Mouse (Mus musculus) megakaryocyte, embryonic 14.5 days (primary cell): ENCODE results near the gene Lbx1.

Experiments used
- FLI1 ChIP-seq: IDR thresholded peaks from 2 replicates; pipeline ENCODE4 v1.6.1; 2012; ENCODE audit warnings: low read length, inconsistent platforms, mixed read lengths
- GATA1 ChIP-seq: IDR thresholded peaks from 3 replicates; pipeline ENCODE4 v1.6.1; 2012; ENCODE audit warnings: mixed read lengths, low read length, inconsistent platforms, borderline replicate concordance

GRCm38 (mm10) chr19:45237665-45238209 lies 2.1 kb upstream of the Lbx1 start:
- TF ChIP-seq FLI1 (no peak), GATA1 (no peak)
